Mouse (Mus musculus) C2C12 (cell line): Measurements from ENCODE around the gene Supt16. TPM values are rescaled to one million over a fixed set of nuclear protein-coding genes. Genes with fewer than 3 reads are reported as not detected.

Experiments used
- H3K27me3 ChIP-seq: one replicate; pipeline ENCODE4 v1.6.1; 2011; ENCODE audit not compliant: control insufficient read depth, insufficient read depth, insufficient read length
- H3K36me3 ChIP-seq: one replicate; pipeline ENCODE4 v1.6.1; 2011; ENCODE audit not compliant: control insufficient read depth, insufficient read depth
- H3K4me3 ChIP-seq: one replicate; pipeline ENCODE4 v1.5.1; 2011; ENCODE audit warnings: mild to moderate bottlenecking, control low read depth; ENCODE audit not compliant: poor library complexity, insufficient read depth, severe bottlenecking
- H3K79me2 ChIP-seq: one replicate; pipeline ENCODE4 v1.6.1; 2011; ENCODE audit not compliant: control insufficient read depth, insufficient read depth
- H3K79me3 ChIP-seq: one replicate; pipeline ENCODE4 v1.6.1; 2011; ENCODE audit warnings: low read depth, control low read depth
- H3ac ChIP-seq: one replicate; pipeline ENCODE3; 2011; ENCODE audit warnings: low read depth; ENCODE audit not compliant: control insufficient read depth, insufficient read length
- CEBPB ChIP-seq: IDR thresholded peaks from one replicate; pipeline ENCODE4 v1.6.1; 2011; ENCODE audit warnings: low read depth, mild to moderate bottlenecking, control low read depth, moderate library complexity
- CTCF ChIP-seq: IDR thresholded peaks from one replicate; pipeline ENCODE4 v1.5.1; 2011; ENCODE audit not compliant: control insufficient read depth, insufficient read depth, insufficient read length
- FOSL1 ChIP-seq: IDR thresholded peaks from one replicate; pipeline ENCODE4 v1.8.0; 2011; ENCODE audit warnings: mild to moderate bottlenecking, low read length; ENCODE audit not compliant: poor library complexity, insufficient read depth, severe bottlenecking
- MAX ChIP-seq: IDR thresholded peaks from one replicate; pipeline ENCODE4 v1.6.1; 2011; ENCODE audit warnings: mild to moderate bottlenecking, control low read depth
- MYOD1 ChIP-seq: IDR thresholded peaks from one replicate; pipeline ENCODE4 v1.6.1; 2011; ENCODE audit warnings: low read depth; ENCODE audit not compliant: control insufficient read depth, insufficient read length
- MYOG ChIP-seq: IDR thresholded peaks from one replicate; pipeline ENCODE4 v1.6.1; 2011; ENCODE audit not compliant: control insufficient read depth, insufficient read length; ENCODE audit errors: extremely low read depth
- USF1 ChIP-seq: IDR thresholded peaks from one replicate; pipeline ENCODE4 v1.6.1; 2011; ENCODE audit warnings: low read depth, mild to moderate bottlenecking, control low read depth, moderate library complexity
- polyA plus RNA-seq: library from polyadenylated mRNA; unstranded; fragments of >200 nt; fragmentation: generic; extraction: Trizol; gene quantifications from one replicate; pipeline ENCODE4 v1.2.1, GENCODE M21; 2012; ENCODE audit warnings: missing spikeins

Supt16 gene
- polyA plus RNA-seq, 1 experiment, result 25.3 TPM

DNA sequence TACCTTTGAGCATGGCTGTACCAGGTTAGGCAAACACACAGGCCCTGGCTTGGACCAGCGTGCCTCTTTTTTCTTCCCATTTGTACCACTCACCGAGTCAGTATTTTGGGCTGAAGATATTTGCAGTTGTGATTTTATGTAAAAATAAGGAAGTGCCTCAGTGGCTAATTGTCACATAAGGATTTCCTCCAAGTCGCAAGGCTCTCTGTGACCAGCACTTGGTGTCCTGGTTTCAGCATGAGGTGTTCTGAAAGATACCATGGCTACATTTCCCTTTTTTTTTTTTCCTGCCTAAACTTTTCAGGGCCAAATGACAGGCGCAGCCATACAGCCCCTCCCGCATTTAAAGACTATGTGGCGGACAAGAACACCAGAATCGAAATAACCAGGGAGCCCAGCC lies 77.0 kb downstream of the Supt16 start:
- Histone ChIP-seq H3K4me3 (no peak overlapping the region), H3K79me2 (no peaks in the 10 kb centered on the region), H3K27me3 (peaks cover 10% of the 10 kb centered on the region), H3K36me3 (no peaks in the 10 kb centered on the region), H3K79me3 (no peaks in the 10 kb centered on the region), H3ac (no peak overlapping the region)
- TF ChIP-seq MYOD1 (no peak), CEBPB (no peak), MAX (no peak), CTCF (no peak), MYOG (no peak), USF1 (no peak), FOSL1 (no peak)

DNA sequence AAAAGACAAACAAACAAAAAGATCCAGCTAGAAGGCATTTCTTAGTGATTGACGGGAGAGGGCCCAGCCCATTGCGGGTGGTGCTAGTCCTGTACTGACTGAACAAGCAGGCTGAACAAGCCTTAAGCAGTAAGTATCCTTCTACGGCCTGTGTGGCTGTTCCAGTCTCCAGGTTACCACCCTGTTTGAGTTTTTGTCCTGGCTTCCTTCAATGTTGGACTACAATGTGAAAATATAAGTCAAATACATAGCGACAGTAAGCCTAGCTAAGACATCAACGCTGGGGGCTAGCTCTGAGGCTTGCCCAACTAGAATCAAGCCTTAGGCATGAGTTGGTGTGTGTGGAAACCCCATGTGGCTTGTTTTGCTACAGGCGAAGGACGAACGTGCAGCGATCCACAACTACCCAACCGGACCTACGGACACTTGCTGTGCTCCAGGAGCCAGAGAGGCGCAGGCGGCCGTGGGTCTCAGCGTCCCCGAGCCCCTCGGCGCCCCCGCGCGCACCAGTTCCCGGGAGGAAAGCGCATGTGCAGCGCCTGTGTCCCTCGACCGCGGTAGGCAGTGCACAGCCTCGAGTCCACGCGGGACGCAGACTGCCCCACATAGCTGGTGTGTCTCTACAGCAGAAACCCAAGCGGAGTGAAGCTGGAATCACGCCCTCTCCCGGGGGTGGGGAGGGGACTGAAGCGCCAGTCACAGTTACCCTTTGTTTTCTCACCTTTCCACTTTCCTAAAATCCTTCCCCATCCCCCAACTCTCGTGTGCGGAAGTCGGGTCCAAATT lies 78.2 kb downstream of the Supt16 start:
- TF ChIP-seq FOSL1, result no peak
- no peak for TF ChIP-seq CTCF
- TF ChIP-seq CEBPB, result no peak
- TF ChIP-seq MAX, result no peak
- TF ChIP-seq USF1, result no peak
- TF ChIP-seq MYOG, result no peak
- TF ChIP-seq MYOD1, result no peak
- Histone ChIP-seq H3K27me3 (peaks cover 10% of the 10 kb centered on the region), H3K36me3 (no peaks in the 10 kb centered on the region), H3K79me3 (no peaks in the 10 kb centered on the region), H3K79me2 (no peaks in the 10 kb centered on the region), H3K4me3 (no peak overlapping the region), H3ac (no peak overlapping the region)

GRCm38 (mm10) chr14:52118456-52118822 lies 78.8 kb downstream of the Supt16 start:
- no peaks in the 10 kb centered on the region for H3K79me3 ChIP-seq
- H3K36me3 ChIP-seq, result no peaks in the 10 kb centered on the region
- peaks cover 10% of the 10 kb centered on the region for H3K27me3 ChIP-seq
- no peak for TF ChIP-seq CTCF
- TF ChIP-seq MAX, result no peak
- no peak for TF ChIP-seq MYOD1
- TF ChIP-seq USF1, result no peak
- no peak for TF ChIP-seq CEBPB
- no peak for TF ChIP-seq MYOG
- TF ChIP-seq FOSL1, result no peak
- H3ac ChIP-seq, result no peak overlapping the region
- no peak overlapping the region for H3K4me3 ChIP-seq
- no peaks in the 10 kb centered on the region for H3K79me2 ChIP-seq

- peaks cover 10% of the 10 kb centered on the region for H3K27me3 ChIP-seq
- no peak overlapping the region for H3K4me3 ChIP-seq
- no peaks in the 10 kb centered on the region for H3K36me3 ChIP-seq
- no peak overlapping the region for H3ac ChIP-seq
- TF ChIP-seq FOSL1 (no peak), USF1 (no peak), MYOG (no peak), MAX (no peak), MYOD1 (no peak), CTCF (no peak)
- H3K79me3 ChIP-seq, result no peaks in the 10 kb centered on the region
- H3K79me2 ChIP-seq, result no peaks in the 10 kb centered on the region
Measured at GRCm38 (mm10) chr14:52117241-52117640, 80.0 kb downstream of the Supt16 start.

DNA sequence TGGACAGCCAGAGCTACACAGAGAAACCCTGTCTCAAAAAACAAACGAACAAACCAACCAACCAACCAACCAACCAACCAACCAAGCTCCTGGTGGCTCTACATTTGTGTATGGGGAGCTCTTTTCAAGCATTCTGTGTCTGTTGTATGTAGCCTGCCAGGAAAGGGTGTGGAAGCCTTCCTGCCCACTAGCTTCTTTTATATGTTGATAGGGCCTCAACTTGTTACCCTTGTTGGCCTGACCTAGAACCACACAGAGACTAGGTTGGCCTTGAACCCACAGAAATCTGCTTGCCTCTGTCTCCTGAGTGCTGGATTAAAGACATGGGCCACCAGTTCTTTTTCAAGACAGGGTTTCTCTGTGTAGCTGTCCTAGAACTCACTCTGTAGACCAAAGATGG lies 83.1 kb downstream of the Supt16 start:
- Histone ChIP-seq H3K4me3 (no peak overlapping the region), H3K27me3 (peaks cover 5% of the 10 kb centered on the region), H3ac (no peak overlapping the region), H3K79me2 (no peaks in the 10 kb centered on the region), H3K36me3 (no peaks in the 10 kb centered on the region), H3K79me3 (no peaks in the 10 kb centered on the region)
- TF ChIP-seq MAX (no peak), MYOG (no peak), CTCF (no peak), USF1 (no peak), FOSL1 (no peak)

Other genes starting within 250 kb of the Supt16 start
- 55.6 TPM for gene Arhgef40, start 212.7 kb downstream of the Supt16 start, polyA plus RNA-seq
- gene Tmem253, start 181.8 kb downstream of the Supt16 start, polyA plus RNA-seq, result 0.46 TPM
- gene Zfp219, start 176.7 kb downstream of the Supt16 start, polyA plus RNA-seq, result 17.6 TPM
- not detected for gene Olfr221, start 155.0 kb downstream of the Supt16 start, polyA plus RNA-seq
- gene Hnrnpc, start 93.4 kb downstream of the Supt16 start, polyA plus RNA-seq, result 231 TPM
- 2.4 TPM for gene Rpgrip1, start 86.7 kb downstream of the Supt16 start, polyA plus RNA-seq
- gene Chd8, start 60.4 kb upstream of the Supt16 start, polyA plus RNA-seq, result 23.0 TPM
- 18.3 TPM for gene Tox4, start 81.7 kb upstream of the Supt16 start, polyA plus RNA-seq
- 5.5 TPM for gene Rab2b, start 82.1 kb upstream of the Supt16 start, polyA plus RNA-seq
- gene Mettl3, start 107.7 kb upstream of the Supt16 start, polyA plus RNA-seq, result 33.3 TPM
- gene Sall2, start 131.3 kb upstream of the Supt16 start, polyA plus RNA-seq, result 6.7 TPM
- not detected for gene Olfr1513, start 159.0 kb upstream of the Supt16 start, polyA plus RNA-seq
- not detected for gene Olfr1512, start 181.8 kb upstream of the Supt16 start, polyA plus RNA-seq
- not detected for gene Olfr1511, start 200.0 kb upstream of the Supt16 start, polyA plus RNA-seq
- gene Olfr1510, start 217.0 kb upstream of the Supt16 start, polyA plus RNA-seq, result not detected
- not detected for gene Olfr1509, start 245.6 kb upstream of the Supt16 start, polyA plus RNA-seq